Mouse (Mus musculus): ENCODE data around the gene Olfml3. TPM values are rescaled to one million over a fixed set of nuclear protein-coding genes. Genes with fewer than 3 reads are reported as not detected.
A peak's percentile ranks its signal among the peaks of the same experiment; 100 is the strongest.

Olfml3 gene
- polyA plus RNA-seq, 1 experiment from 2014 or later, result 5.3 TPM

GRCm38 (mm10) chr3:103774009-103774408, 36.2 kb upstream of the Olfml3 start:
- H3K36me3 ChIP-seq (ENCODE audit: control insufficient read depth, insufficient read depth, low read length), result peaks cover 7% of the 10 kb centered on the region; the same call in 1 of the 2 replicates
- ATAC-seq, result peak; percentile 60; the same call in 1 of the 2 replicates
- 77% methylated on average over 15 of the region's 15 CpGs for WGBS

GRCm38 (mm10) chr3:103773508-103773907, 35.7 kb upstream of the Olfml3 start:
- H3K9me3 ChIP-seq (replicated peaks; ENCODE audit: control insufficient read depth, low read length, poor library complexity, severe bottlenecking), result no peaks in the 10 kb centered on the region
- no peak overlapping the region for H3K4me2 ChIP-seq (ENCODE audit: low read length)
- no peak for ATAC-seq
- peaks cover 5% of the 10 kb centered on the region; the same call in 1 of the 2 replicates for H3K4me1 ChIP-seq (ENCODE audit: control insufficient read depth, insufficient read depth, low read length)
- H3K36me3 ChIP-seq (ENCODE audit: control insufficient read depth, insufficient read depth, low read length), result peaks cover 7% of the 10 kb centered on the region; the same call in 1 of the 2 replicates
- no peak overlapping the region for H3K27ac ChIP-seq (ENCODE audit: low read length)
- 79% methylated on average over 3 of the region's 3 CpGs for WGBS
- no peak overlapping the region for H3K9ac ChIP-seq (ENCODE audit: low read depth, low read length)
- H3K27me3 ChIP-seq (ENCODE audit: control insufficient read depth, insufficient read depth, low read depth, low read length), result no peaks in the 10 kb centered on the region
- no peak overlapping the region for H3K4me3 ChIP-seq (ENCODE audit: low read depth, low read length)

More at GRCm38 (mm10) chr3:103774009-103774408, 36.2 kb upstream of the Olfml3 start:
- no peak overlapping the region for H3K4me2 ChIP-seq (ENCODE audit: low read length)
- H3K4me3 ChIP-seq (ENCODE audit: low read depth, low read length), result no peak overlapping the region
- H3K9ac ChIP-seq (ENCODE audit: low read depth, low read length), result no peak overlapping the region
- peaks cover 5% of the 10 kb centered on the region; the same call in 1 of the 2 replicates for H3K4me1 ChIP-seq (ENCODE audit: control insufficient read depth, insufficient read depth, low read length)
- H3K27me3 ChIP-seq (ENCODE audit: control insufficient read depth, insufficient read depth, low read depth, low read length), result no peaks in the 10 kb centered on the region
- no peak overlapping the region for H3K27ac ChIP-seq (ENCODE audit: low read length)
- H3K9me3 ChIP-seq (replicated peaks; ENCODE audit: control insufficient read depth, low read length, poor library complexity, severe bottlenecking), result no peaks in the 10 kb centered on the region

- Histone ChIP-seq H3K36me3 (ENCODE audit: control insufficient read depth, insufficient read depth, low read length) (peaks cover 10% of the 10 kb centered on the region), H3K4me2 (ENCODE audit: low read length) (no peak overlapping the region), H3K27me3 (ENCODE audit: control insufficient read depth, insufficient read depth, low read depth, low read length) (no peaks in the 10 kb centered on the region), H3K4me3 (ENCODE audit: low read depth, low read length) (no peak overlapping the region), H3K9ac (ENCODE audit: low read depth, low read length) (no peak overlapping the region), H3K27ac (ENCODE audit: low read length) (no peak overlapping the region), H3K4me1 (ENCODE audit: control insufficient read depth, insufficient read depth, low read length) (peaks cover 5% of the 10 kb centered on the region; the same call in 1 of the 2 replicates), H3K9me3 (replicated peaks; ENCODE audit: control insufficient read depth, low read length, poor library complexity, severe bottlenecking) (no peaks in the 10 kb centered on the region)
- 66% methylated on average over 4 of the region's 4 CpGs for WGBS
- ATAC-seq, result no peak
Measured at GRCm38 (mm10) chr3:103772846-103773245, 35.0 kb upstream of the Olfml3 start.

- Histone ChIP-seq H3K4me2 (ENCODE audit: low read length) (no peak overlapping the region), H3K27ac (ENCODE audit: low read length) (no peak overlapping the region), H3K9me3 (replicated peaks; ENCODE audit: control insufficient read depth, low read length, poor library complexity, severe bottlenecking) (no peaks in the 10 kb centered on the region), H3K4me1 (ENCODE audit: control insufficient read depth, insufficient read depth, low read length) (peaks cover 5% of the 10 kb centered on the region; the same call in 1 of the 2 replicates), H3K9ac (ENCODE audit: low read depth, low read length) (no peak overlapping the region), H3K27me3 (ENCODE audit: control insufficient read depth, insufficient read depth, low read depth, low read length) (no peaks in the 10 kb centered on the region), H3K4me3 (ENCODE audit: low read depth, low read length) (no peak overlapping the region), H3K36me3 (ENCODE audit: control insufficient read depth, insufficient read depth, low read length) (peaks cover 3% of the 10 kb centered on the region)
- no peak for ATAC-seq
- 66% methylated on average over 9 of the region's 9 CpGs for WGBS
Measured at GRCm38 (mm10) chr3:103771531-103772130, 33.8 kb upstream of the Olfml3 start.

GRCm38 (mm10) chr3:103766789-103767188, 29.0 kb upstream of the Olfml3 start:
- WGBS, result 69% methylated on average over 3 of the region's 3 CpGs

GRCm38 (mm10) chr3:103759261-103759970, 21.6 kb upstream of the Olfml3 start:
- Histone ChIP-seq H3K4me1 (ENCODE audit: control insufficient read depth, insufficient read depth, low read length) (no peaks in the 10 kb centered on the region), H3K27me3 (ENCODE audit: control insufficient read depth, insufficient read depth, low read depth, low read length) (no peaks in the 10 kb centered on the region), H3K4me2 (ENCODE audit: low read length) (no peak overlapping the region), H3K27ac (ENCODE audit: low read length) (no peak overlapping the region), H3K9me3 (replicated peaks; ENCODE audit: control insufficient read depth, low read length, poor library complexity, severe bottlenecking) (no peaks in the 10 kb centered on the region), H3K9ac (ENCODE audit: low read depth, low read length) (no peak overlapping the region), H3K4me3 (ENCODE audit: low read depth, low read length) (no peak overlapping the region), H3K36me3 (ENCODE audit: control insufficient read depth, insufficient read depth, low read length) (peaks cover 22% of the 10 kb centered on the region)
- 92% methylated on average over 5 of the region's 5 CpGs for WGBS
- ATAC-seq, result no peak

More at GRCm38 (mm10) chr3:103766789-103767188, 29.0 kb upstream of the Olfml3 start:
- Histone ChIP-seq H3K9ac (ENCODE audit: low read depth, low read length) (no peak overlapping the region), H3K27me3 (ENCODE audit: control insufficient read depth, insufficient read depth, low read depth, low read length) (no peaks in the 10 kb centered on the region), H3K4me1 (ENCODE audit: control insufficient read depth, insufficient read depth, low read length) (peaks cover 4% of the 10 kb centered on the region; the same call in 1 of the 2 replicates), H3K4me2 (ENCODE audit: low read length) (no peak overlapping the region), H3K4me3 (ENCODE audit: low read depth, low read length) (no peak overlapping the region), H3K27ac (ENCODE audit: low read length) (no peak overlapping the region), H3K36me3 (ENCODE audit: control insufficient read depth, insufficient read depth, low read length) (peaks cover 10% of the 10 kb centered on the region), H3K9me3 (replicated peaks; ENCODE audit: control insufficient read depth, low read length, poor library complexity, severe bottlenecking) (no peaks in the 10 kb centered on the region)
- no peak for ATAC-seq

- no peak overlapping the region for H3K9ac ChIP-seq (ENCODE audit: low read depth, low read length)
- no peak overlapping the region for H3K4me2 ChIP-seq (ENCODE audit: low read length)
- no peak for ATAC-seq
- no peaks in the 10 kb centered on the region for H3K27me3 ChIP-seq (ENCODE audit: control insufficient read depth, insufficient read depth, low read depth, low read length)
- H3K9me3 ChIP-seq (replicated peaks; ENCODE audit: control insufficient read depth, low read length, poor library complexity, severe bottlenecking), result no peaks in the 10 kb centered on the region
- H3K27ac ChIP-seq (ENCODE audit: low read length), result no peak overlapping the region
- no peaks in the 10 kb centered on the region for H3K4me1 ChIP-seq (ENCODE audit: control insufficient read depth, insufficient read depth, low read length)
- WGBS, result 84% methylated on average over 7 of the region's 7 CpGs
- H3K4me3 ChIP-seq (ENCODE audit: low read depth, low read length), result no peak overlapping the region
- H3K36me3 ChIP-seq (ENCODE audit: control insufficient read depth, insufficient read depth, low read length), result peaks cover 24% of the 10 kb centered on the region
Measured at GRCm38 (mm10) chr3:103758456-103758855, 20.7 kb upstream of the Olfml3 start.

GRCm38 (mm10) chr3:103756920-103757319, 19.1 kb upstream of the Olfml3 start:
- Histone ChIP-seq H3K4me2 (ENCODE audit: low read length) (no peak overlapping the region), H3K27ac (ENCODE audit: low read length) (no peak overlapping the region), H3K36me3 (ENCODE audit: control insufficient read depth, insufficient read depth, low read length) (peaks cover 25% of the 10 kb centered on the region), H3K4me3 (ENCODE audit: low read depth, low read length) (no peak overlapping the region), H3K4me1 (ENCODE audit: control insufficient read depth, insufficient read depth, low read length) (no peaks in the 10 kb centered on the region), H3K9me3 (replicated peaks; ENCODE audit: control insufficient read depth, low read length, poor library complexity, severe bottlenecking) (no peaks in the 10 kb centered on the region), H3K9ac (ENCODE audit: low read depth, low read length) (no peak overlapping the region), H3K27me3 (ENCODE audit: control insufficient read depth, insufficient read depth, low read depth, low read length) (no peaks in the 10 kb centered on the region)
- 95% methylated on average over 2 of the region's 2 CpGs for WGBS
- no peak for ATAC-seq

GRCm38 (mm10) chr3:103755351-103755750, 17.6 kb upstream of the Olfml3 start:
- Histone ChIP-seq H3K9me3 (replicated peaks; ENCODE audit: control insufficient read depth, low read length, poor library complexity, severe bottlenecking) (no peaks in the 10 kb centered on the region), H3K9ac (ENCODE audit: low read depth, low read length) (no peak overlapping the region), H3K4me1 (ENCODE audit: control insufficient read depth, insufficient read depth, low read length) (no peaks in the 10 kb centered on the region), H3K27ac (ENCODE audit: low read length) (no peak overlapping the region), H3K4me2 (ENCODE audit: low read length) (no peak overlapping the region), H3K4me3 (ENCODE audit: low read depth, low read length) (no peak overlapping the region), H3K36me3 (ENCODE audit: control insufficient read depth, insufficient read depth, low read length) (peaks cover 29% of the 10 kb centered on the region), H3K27me3 (ENCODE audit: control insufficient read depth, insufficient read depth, low read depth, low read length) (no peaks in the 10 kb centered on the region)
- 83% methylated on average over 3 of the region's 3 CpGs for WGBS
- no peak for ATAC-seq
